Comparison of ENCODE assay signal across 11 mouse cellular contexts in genomic region chr2:61176807-61177206, GRCm38 (mm10).
DNase-seq lines count a peak whose midpoint lies in the region; ATAC-seq lines count a peak whose summit lies in the region.
"Had no signal": no experiment of that assay in that cellular context is flagged by ENCODE, and none has a peak within 500 bp of the region (broad histone marks: within the 10 kb centered on the region; RNA-seq: fewer than 3 reads in every experiment).

No protein-coding gene starts in this region.

- H3K27ac ChIP-seq in heart, embryonic 12.5 days (ENCODE audit: poor library complexity, severe bottlenecking) = no peak overlapping the region
- H3K27ac ChIP-seq in embryonic facial prominence, embryonic 11.5 days (replicated peaks; ENCODE audit: low read depth, low read length) = no peak overlapping the region
- H3K27ac ChIP-seq in lung, embryonic 16.5 days (ENCODE audit: low read length) = peak overlapping the region; percentile 31
- H3K27ac ChIP-seq: limb, embryonic 12.5 days had no signal

- WGBS in heart, embryonic 12.5 days = 17% methylated on average over 2 of the region's 2 CpGs
- 4% methylated on average over 2 of the region's 2 CpGs for WGBS in embryonic facial prominence, embryonic 11.5 days
- 24% methylated on average over 2 of the region's 2 CpGs for WGBS in lung, embryonic 16.5 days

- no peaks in the 10 kb centered on the region for H3K36me3 ChIP-seq in heart, embryonic 12.5 days
- H3K36me3 ChIP-seq in embryonic facial prominence, embryonic 11.5 days (replicated peaks; ENCODE audit: control insufficient read depth, insufficient read depth, low read depth, low read length) = no peaks in the 10 kb centered on the region
- no peaks in the 10 kb centered on the region for H3K36me3 ChIP-seq in lung, embryonic 16.5 days (ENCODE audit: control insufficient read depth, insufficient read depth, low read length)
- H3K36me3 ChIP-seq: limb, embryonic 12.5 days had no signal

- H3K4me1 ChIP-seq in heart, embryonic 12.5 days (replicated peaks) = no peaks in the 10 kb centered on the region
- no peaks in the 10 kb centered on the region for H3K4me1 ChIP-seq in embryonic facial prominence, embryonic 11.5 days (ENCODE audit: control insufficient read depth, insufficient read depth, low read length)
- peaks cover 9% of the 10 kb centered on the region for H3K4me1 ChIP-seq in lung, embryonic 16.5 days (replicated peaks; ENCODE audit: control insufficient read depth, insufficient read depth, low read length)
- H3K4me1 ChIP-seq: limb, embryonic 12.5 days had no signal

- DNase-seq in heart, adult 18-20 months = peak; percentile 24 to 66
- DNase-seq in R1 (ENCODE audit: low read depth, low spot score) = peak; percentile 74
- DNase-seq in embryonic facial prominence, embryonic 11.5 days (ENCODE audit: low spot score) = peak; percentile 38
- DNase-seq in testis, postnatal 14 days (ENCODE audit: low spot score) = no peak
- no peak for DNase-seq in urinary bladder, postnatal 4 days (ENCODE audit: low spot score in 2 of 2)
- no peak for DNase-seq in thymus, postnatal 10 days (ENCODE audit: low spot score in 2 of 2)

- no peak for ATAC-seq in heart, embryonic 12.5 days (ENCODE audit: insufficient number of reproducible peaks, low FRiP score)
- ATAC-seq in embryonic facial prominence, embryonic 11.5 days (replicated peaks; ENCODE audit: insufficient number of reproducible peaks, low FRiP score, low TSS enrichment, low read depth) = no peak
- no peak; the same call in 1 of the 2 replicates for ATAC-seq in lung, embryonic 16.5 days (ENCODE audit: low read depth)
- ATAC-seq: activated CD4-positive, CD25-positive, alpha-beta regulatory T cell, adult 4 months; inflammation-experienced regulatory T-cells, adult 6 months had no signal

- H3K9ac ChIP-seq in heart, embryonic 12.5 days = no peak overlapping the region
- H3K9ac ChIP-seq in embryonic facial prominence, embryonic 11.5 days (replicated peaks; ENCODE audit: low read length) = no peak overlapping the region
- no peak overlapping the region for H3K9ac ChIP-seq in lung, embryonic 16.5 days (ENCODE audit: low read length)
- H3K9ac ChIP-seq: limb, embryonic 12.5 days had no signal

- H3K4me3 ChIP-seq in heart, embryonic 12.5 days = no peak overlapping the region
- H3K4me3 ChIP-seq in embryonic facial prominence, embryonic 11.5 days (ENCODE audit: low read depth, low read length) = no peak overlapping the region
- no peak overlapping the region for H3K4me3 ChIP-seq in lung, embryonic 16.5 days (ENCODE audit: low read length)
- H3K4me3 ChIP-seq: limb, embryonic 12.5 days had no signal

- no peaks in the 10 kb centered on the region for H3K9me3 ChIP-seq in heart, embryonic 12.5 days (replicated peaks)
- H3K9me3 ChIP-seq in embryonic facial prominence, embryonic 11.5 days (replicated peaks; ENCODE audit: control insufficient read depth, low read length) = no peaks in the 10 kb centered on the region
- H3K9me3 ChIP-seq in lung, embryonic 16.5 days (ENCODE audit: control insufficient read depth, low read length) = no peaks in the 10 kb centered on the region
- H3K9me3 ChIP-seq: limb, embryonic 12.5 days had no signal

- H3K27me3 ChIP-seq in heart, embryonic 12.5 days (replicated peaks) = no peaks in the 10 kb centered on the region
- no peaks in the 10 kb centered on the region for H3K27me3 ChIP-seq in embryonic facial prominence, embryonic 11.5 days (ENCODE audit: control insufficient read depth, insufficient read depth, low read length)
- no peaks in the 10 kb centered on the region for H3K27me3 ChIP-seq in lung, embryonic 16.5 days (ENCODE audit: control insufficient read depth, insufficient read depth, low read depth, low read length)
- H3K27me3 ChIP-seq: limb, embryonic 12.5 days had no signal

- no peak overlapping the region for H3K4me2 ChIP-seq in heart, embryonic 12.5 days
- no peak overlapping the region for H3K4me2 ChIP-seq in embryonic facial prominence, embryonic 11.5 days (ENCODE audit: low read depth, low read length)
- no peak overlapping the region; the same call in 1 of the 2 replicates for H3K4me2 ChIP-seq in lung, embryonic 16.5 days (ENCODE audit: low read depth, low read length)
- H3K4me2 ChIP-seq: limb, embryonic 12.5 days had no signal

Comparison
In these comparisons a context has a peak if more than half of its experiments do, and no peak if none do; other contexts are left out.
1. DNase-seq: peak in heart, adult 18-20 months (2 of 2), R1 (single experiment) and embryonic facial prominence, embryonic 11.5 days (single experiment); none in testis, postnatal 14 days (single experiment), urinary bladder, postnatal 4 days (0 of 2) and thymus, postnatal 10 days (0 of 2).